Mouse (Mus musculus): ENCODE measurements at regions not wholly inside any gene's neighbourhood (a gene's known extent, or its start where the extent isn't known, plus 50 kb on each side); places are given as distances from the start of the nearest gene placed in this dataset.
"Not testable (repeated sequence)": the region's sequence is repeated elsewhere in the genome, so short reads cannot be mapped to it uniquely, and the experiment has no call there.

DNA sequence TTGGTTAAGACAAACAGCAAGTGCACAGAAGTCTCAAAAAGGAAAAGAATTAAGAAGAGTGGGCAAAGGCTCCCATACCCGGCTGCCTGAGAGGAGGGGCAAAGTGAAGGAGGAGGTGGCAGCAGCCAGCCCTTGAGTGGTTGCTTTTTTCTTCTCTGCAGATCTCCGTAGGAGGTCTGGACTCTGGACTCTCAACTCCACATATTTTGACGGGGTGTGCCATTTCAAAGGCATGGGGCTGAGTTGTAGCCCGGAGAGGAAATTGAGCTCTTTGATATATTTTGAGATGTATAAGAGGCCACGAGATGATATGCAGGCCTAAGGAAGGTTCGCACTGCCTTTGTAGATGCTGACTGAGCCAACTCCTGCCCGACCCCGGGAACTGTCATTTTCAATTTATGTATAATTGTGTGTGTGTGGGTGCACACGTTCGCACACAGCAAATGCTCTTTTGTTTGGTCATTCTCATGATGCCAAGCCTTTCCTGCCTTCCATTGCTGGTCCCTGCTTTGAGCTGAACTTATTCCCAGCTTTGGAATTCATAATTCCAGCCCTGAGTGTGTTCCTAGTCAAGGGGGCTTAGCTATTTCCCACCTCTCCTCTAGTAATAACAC is 56.4 kb downstream of the Cxcr4 start:
- no peak for DNase-seq (ENCODE audit: low spot score)

DNA sequence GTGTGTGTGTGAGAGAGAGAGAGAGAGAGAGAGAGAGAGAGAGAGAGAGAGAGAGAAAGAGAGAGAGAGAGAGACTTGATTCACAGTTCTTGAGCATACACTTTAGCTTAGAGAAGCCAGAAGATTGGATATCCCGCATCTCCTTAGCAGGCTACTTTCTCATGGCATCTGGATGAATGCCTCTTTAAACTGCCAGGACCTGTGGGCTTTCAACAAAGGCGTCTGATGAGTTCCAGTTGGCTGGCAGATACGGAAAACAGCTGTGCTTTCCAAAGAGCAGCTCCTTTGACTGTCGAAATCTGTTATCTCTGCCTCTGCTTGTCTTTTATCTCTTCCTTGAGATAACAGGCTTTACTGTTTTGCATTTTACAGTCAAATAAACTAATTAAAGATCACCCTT is 59.5 kb downstream of the Cxcr4 start:
- DNase-seq (ENCODE audit: low spot score): no peak

DNA sequence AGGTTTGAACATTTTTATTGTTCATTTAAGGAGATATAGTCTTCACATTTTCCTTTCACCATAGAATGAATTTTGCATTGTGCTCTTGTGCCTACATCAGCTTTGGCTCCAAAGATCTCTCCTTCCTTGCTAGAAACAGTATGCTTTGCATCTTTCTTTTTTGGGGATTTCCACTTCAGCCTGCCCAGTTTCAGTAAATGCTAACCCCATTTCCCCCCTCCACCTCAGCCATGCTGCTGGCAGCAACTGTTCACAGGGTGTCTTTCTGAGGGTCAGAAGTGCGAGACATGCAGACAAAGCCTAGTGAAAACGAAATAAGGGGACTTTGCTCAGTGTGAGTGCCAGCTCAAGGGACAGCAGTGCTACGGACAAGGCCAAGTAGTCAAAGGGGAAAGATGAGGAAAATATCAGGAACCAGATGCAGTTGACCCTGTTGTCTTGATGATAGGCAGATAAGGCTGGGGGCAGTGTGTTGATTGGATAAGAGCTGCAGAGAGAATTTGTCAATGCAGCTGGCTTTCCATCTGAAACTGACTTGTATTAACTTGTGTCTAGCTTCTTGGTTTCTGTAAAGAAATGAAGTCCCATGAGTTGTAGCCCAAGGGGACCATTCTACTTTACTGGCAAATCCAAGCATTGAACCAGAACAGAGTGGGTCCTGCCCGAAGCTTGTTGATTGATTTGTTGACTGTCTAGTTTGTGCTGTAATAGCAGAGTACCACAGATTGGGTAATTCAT is 62.1 kb downstream of the Cxcr4 start:
- DNase-seq (ENCODE audit: low spot score): no peak

DNA sequence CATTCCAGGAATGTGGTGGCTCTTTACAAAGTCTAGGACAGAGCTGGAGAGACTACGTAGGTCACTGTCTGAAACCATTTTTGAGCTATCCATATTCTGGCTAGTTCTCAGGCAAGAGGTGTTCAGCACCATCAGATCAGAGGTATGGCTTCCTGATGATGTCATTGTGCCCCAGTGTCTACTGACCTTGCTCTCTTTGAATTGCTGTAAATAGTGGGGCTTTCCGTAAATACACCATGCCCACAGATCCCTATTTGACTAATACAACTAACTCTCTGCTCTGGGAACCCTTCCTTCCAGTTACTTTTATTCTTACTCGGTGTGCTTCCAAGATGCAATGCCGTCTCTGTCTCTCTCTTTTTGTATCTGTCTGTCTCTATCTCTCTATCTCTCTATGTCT is 72.9 kb downstream of the Cxcr4 start:
- no peak for DNase-seq (ENCODE audit: low spot score)

DNA sequence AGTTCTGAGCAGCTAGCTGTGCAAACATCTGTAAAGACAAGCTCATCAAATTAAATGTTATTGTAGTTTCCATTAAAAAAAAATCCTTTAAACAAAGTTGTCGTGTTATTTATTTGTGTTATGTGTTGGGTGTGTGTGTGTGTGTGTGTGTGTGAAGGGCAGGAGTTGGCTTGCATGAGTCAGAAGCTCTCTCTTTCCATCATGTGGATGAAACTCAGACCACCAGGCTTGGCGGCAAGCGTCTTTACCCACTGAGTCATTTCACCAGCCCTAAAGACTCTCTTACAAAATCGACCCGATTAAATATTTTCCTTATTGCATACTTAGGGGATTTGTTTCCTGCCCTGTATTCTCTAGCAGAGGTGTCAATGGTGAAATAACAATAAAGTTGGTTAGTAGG is 73.6 kb downstream of the Cxcr4 start:
- no peak for DNase-seq (ENCODE audit: low spot score)

DNA sequence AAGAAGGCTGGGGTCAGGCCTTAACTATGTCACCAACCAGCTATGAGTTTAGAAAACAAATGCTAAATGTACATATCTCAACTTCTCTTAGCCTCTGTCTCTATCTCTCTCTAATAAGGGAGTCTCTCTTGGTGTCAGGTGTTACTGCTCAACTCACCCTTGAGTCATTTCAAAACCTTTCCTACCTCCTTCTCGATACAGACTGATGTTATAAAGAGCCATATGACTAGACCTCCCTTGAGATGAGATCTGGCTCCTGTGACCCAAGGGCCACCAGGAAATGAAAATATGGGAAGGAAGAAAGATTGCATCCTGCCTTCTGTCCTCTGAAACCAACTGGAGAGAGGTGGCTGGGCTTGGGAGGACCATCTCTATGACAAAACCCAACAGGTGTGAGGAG is 74.7 kb downstream of the Cxcr4 start:
- no peak for DNase-seq (ENCODE audit: low spot score)

DNA sequence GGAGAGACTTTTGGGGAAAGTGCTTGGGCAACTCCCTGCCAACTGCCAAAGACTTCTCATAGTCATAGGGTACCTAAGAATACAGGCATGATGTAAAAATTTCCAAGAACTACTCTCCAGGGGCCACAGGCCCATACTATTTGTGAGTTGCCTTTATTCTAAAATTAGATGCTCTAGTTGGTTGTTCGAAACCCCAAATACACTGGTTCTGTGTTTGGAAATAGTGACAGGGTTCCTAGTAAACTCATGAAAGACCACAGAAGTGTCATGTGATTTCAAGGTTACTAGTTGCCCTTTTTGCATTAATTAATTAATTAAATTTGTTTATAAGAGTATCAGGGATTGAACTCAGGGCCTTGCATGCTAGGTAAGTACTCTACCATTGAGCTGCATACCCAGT is 77.8 kb downstream of the Cxcr4 start:
- DNase-seq (ENCODE audit: low spot score): no peak

DNA sequence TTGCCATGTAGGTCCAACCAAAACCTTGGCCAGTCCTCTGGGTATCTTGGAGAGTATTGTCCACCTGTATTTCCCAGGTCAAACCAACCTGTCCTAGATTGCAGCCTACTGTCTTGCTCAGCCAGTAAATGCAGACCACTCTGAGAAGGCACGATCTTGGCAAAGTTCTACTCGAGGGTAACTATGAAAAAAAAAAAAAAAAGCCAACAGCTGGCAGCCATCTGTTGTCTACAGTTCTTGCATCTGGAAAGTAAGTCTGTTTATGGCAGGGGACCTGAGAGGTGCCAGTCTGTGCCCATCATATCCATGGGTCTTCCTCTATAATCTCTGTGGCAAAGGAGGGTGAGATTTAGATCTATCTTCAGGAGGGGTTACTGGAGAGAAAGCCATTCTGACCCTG is 78.2 kb downstream of the Cxcr4 start:
- no peak for DNase-seq (ENCODE audit: low spot score)

DNA sequence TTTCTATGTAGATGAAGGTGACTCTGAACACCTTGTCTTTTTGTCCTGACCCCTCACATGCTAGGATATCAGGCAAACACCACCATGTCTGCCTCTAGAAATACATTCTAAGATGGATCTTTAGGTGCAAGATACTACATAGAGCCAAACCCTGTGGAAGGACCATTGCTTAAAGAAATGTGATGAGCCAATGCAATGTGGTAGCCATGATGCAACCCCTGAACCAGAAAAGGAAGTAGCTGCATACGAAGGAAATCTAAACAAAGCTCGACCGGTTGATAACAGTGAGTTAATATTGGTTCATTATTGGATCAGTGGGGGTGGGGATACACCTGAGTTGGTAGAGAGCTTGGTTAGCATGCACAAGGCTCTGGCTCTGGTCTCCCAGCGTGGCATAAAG is 78.9 kb downstream of the Cxcr4 start:
- DNase-seq (ENCODE audit: low spot score): no peak

DNA sequence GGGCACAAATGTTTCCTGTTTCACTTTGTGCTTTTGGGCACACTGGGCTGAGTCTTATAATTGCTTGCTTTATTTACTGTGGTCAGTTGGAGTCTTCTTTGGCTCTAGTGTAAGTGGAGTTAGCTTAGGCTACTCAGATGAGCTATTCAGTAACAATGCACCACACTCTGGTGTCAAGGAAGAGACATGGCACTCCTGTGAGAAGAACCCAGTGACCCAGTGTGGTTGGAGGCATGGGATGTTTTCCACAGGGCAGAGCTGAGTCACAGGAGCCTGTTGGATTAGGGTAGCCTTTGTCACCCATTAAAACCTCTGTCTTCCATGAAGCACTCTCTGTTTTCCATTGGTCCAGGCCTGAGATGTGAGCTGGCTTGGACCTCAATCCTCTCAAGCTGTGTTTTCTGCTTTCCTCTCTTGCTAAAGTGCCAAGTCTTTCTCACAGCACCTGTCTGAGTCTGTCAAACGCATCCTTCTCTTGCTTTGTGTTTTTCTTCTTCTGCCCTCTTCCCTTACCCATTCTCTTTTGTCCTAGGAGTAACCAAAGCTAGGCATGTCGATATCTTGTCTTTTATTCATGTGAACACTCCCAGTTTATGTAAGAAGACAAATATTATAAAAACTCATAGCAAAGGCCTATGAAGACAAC is 83.2 kb downstream of the Cxcr4 start:
- DNase-seq (ENCODE audit: low spot score): no peak

DNA sequence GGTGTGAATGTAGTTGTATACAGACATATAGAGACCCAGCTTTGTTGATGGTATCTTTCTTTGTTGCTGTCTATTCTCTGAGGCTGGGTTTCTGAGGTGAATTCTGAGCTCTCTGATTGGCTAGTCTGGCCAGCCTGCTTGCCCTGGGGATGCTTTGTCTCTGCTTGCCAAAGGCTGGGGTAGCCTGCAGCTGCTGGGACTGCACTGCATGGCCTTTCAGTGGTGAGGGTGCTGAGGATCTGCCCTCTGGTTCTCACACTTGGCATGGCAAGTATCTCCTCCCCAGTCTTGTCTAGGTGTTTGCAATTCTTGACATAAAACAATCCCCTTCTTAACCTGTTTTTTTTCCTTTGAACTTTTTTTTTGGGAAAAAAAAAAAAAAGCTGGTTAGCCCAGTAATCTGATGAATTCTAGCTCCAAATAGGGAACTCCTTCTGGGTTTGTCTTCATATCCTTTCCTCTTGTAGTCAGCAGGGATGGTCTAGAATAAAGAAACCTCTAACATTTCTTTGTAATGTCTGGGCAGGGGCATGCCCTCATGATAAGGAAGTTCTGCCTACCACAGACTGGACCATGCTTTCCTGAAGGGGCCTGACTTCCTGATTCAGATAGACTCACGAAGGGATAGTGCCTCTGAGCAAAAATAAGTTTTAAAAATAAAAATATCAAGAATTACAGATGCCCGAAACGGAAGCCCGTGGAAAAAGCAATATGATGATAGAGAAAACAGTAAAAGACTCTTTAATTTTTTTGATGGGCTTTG is 85.4 kb downstream of the Cxcr4 start:
- DNase-seq (ENCODE audit: low spot score): no peak

DNA sequence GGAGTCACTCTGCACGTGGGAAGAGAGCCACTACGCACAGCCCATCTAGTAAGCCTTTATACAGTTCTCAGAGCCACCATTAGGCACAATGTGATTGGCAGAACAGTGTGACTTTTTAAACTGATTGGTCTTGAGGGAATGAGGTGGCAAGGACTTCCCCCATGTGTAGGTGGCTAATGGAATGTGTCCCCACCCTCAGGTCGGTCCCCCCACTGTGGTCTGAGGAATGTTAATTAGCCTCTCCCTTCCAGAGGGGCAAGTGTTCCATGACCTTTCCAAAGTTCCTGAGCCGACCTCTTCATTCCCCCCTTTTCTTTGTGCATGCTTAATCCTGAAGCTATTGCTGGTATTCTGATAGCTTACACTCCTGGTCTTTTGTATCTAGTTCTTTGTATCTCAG is 87.2 kb upstream of the Dars start:
- DNase-seq (ENCODE audit: low spot score): no peak

DNA sequence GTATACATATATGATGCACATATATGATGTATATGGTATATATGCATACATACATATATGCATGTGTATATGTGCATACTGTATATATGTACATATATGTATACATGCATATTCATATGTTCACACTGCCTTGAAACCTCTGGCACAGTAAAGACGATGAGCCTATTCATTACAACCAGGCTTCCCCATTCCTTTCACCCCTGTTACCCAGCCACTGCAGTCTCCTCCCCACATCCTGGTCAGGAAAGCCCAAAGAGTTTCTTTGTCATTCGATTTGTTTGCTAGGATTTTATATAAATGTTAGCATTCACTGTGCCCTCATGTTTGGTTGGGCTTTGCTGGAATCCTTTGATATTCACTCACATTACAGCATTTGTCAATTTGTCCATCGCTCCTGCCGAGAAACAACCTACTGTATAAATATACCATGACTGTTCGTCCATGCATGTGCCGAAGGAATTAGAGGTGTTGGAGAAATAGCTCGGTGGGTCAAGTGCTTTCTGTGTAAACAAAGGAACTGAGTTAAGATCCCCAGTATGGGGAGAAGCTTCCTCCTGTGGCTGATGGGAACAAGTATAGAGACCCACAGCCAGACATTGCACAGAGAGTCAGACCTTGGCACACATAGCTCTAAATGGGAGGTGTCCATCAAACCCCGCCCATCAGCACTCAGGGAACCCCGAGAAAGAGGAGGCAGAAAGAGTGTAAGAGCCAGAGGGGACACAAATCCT is 81.0 kb upstream of the Dars start:
- DNase-seq (ENCODE audit: low spot score): no peak

DNA sequence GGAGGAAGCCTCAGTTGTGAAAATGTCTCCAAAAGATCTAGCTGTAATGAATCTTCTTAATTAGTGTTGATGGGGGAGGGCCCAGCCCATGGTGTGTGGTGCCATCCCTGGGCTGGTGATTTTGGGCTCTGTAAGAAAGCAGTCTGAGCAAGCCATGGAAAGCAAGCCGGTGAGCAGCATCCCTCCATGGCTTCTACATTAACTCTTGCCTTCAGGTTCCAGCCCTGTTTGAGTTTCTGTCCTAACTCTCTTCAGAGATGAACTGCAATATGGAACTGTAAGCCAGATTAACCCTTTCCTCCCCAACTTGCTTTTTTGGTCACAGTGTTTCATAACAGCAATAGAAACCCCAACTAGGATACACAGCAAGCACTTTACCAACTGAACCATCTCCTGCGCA is 75.1 kb upstream of the Dars start:
- no peak for DNase-seq (ENCODE audit: low spot score)

DNA sequence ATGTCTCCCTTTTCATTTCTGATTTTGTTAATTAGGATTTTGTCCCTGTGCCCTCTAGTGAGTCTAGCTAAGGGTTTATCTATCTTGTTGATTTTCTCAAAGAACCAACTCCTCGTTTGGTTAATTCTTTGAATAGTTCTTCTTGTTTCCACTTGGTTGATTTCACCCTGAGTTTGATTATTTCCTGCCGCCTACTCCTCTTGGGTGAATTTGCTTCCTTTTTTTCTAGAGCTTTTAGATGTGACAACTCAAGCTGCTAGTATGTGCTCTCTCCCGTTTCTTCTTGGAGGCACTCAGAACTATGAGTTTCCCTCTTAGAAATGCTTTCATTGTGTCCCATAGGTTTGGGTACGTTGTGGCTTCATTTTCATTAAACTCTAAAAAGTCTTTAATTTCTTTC is 70.0 kb upstream of the Dars start:
- DNase-seq (ENCODE audit: low spot score): not testable (repeated sequence)

DNA sequence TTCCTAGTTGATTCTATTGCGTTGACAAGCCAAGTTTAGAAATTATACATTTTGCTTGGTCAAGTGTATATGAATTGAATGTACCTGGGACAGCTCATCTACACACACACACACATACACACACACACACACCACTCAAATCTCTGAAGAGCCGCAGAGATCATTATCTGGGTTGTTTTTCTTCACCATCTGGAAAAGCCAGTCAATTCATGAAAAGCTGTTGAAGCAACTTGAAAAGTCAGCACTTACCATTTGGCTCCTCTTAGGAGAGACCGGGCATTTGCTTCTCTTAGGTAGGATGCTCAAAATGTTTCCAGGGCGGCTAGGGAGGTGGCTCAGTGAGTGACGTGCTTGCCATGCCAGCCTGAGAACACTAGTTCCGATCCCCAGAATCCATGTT is 61.2 kb upstream of the Dars start:
- no peak for DNase-seq (ENCODE audit: low spot score)

DNA sequence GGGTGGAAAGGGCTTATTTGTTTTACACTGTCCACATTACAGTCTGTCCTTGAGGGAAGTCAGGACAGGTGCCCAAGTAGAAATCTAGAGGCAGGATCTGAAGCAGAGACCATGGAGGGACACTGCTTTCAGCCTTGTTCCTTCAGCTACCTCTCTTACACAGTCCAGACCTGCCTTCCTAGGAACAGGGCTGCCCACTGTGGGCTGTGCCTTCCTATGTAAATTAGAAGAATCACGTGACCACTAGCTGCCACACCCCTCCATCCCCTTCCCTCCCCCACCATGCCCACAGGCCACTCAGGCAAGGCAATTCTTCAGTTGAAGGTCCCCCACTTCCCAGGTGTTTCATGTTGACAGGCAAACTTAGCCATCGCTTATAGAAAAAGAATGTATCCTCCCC is 60.5 kb upstream of the Dars start:
- no peak for DNase-seq (ENCODE audit: low spot score)

DNA sequence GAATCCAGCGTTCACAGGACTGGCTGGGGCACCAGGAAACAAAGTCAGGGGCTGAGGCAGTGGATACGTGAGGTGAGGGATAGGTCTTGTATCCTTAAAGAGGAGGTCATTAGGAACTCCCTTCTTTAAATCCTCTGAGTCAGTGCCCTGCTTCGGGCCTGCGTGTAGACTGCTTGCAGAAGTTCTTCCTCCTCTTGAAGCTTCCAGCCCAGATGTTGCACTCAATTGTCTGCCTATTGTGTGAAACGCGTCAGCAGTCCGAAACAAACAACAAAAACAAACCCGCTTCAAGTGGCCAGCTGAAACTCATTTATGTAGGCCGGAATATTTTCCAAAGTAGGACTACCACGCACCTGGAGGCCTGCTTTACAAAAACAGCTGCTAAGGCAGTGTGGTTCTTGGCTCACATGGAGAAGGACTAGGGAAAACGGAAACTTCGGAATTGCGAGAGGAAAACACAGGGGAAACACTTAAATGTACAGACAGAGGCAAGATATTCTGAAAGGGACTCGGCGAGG is 55.6 kb upstream of the Dars start:
- DNase-seq (ENCODE audit: low spot score): no peak

DNA sequence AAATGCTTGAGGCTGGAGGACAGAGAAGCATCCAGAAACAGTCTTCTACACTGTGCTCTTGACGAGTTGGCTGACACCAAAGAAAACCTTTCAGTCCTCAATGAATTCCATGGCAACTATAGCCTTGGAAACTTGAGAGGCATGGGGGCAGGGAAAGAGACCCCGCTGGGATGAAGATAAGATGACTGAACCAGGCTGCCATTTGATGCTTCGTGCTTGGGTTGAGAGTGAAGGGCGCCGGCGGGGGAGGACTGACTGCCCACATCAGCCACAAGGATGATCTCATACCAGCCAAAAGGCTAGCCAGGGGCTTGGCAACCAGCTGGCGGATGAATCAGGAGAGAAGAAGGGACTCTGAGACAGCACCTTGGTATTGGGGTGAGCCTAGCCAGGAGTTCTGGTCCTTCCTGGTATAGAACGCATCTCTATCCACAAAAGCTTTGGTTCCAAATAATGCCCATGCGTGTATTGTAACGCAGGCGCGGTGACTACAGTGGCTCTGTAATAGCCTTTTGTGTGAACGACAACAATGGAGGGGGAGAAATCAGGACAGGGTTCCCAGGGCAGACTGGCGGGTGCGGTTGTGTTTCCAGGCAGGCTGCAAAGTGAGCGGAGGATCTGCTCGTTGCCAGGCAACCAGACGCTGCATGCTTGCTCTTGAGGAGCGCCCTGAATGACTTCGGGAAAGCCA is 55.0 kb upstream of the Dars start:
- DNase-seq (ENCODE audit: low spot score): peak; percentile 77

DNA sequence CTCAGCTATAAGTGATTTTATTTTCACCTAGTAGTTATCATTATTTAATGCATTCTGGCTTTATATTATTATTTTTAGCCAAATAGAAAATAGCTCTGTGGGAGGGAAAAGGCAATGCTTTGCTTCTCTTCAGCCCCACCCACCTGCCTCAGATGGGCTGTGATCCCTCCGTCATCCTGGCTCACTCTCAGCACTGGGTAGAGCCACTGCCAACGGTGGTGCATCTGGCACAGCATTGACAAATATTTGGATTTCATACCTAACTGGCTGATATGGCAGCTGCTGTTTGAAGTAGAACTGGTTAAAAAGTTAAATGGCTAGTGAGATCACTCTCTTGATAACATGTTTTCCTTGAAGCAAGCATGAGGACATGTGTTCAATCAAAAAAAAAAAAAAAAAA is 53.6 kb upstream of the Dars start:
- DNase-seq (ENCODE audit: low spot score): no peak

DNA sequence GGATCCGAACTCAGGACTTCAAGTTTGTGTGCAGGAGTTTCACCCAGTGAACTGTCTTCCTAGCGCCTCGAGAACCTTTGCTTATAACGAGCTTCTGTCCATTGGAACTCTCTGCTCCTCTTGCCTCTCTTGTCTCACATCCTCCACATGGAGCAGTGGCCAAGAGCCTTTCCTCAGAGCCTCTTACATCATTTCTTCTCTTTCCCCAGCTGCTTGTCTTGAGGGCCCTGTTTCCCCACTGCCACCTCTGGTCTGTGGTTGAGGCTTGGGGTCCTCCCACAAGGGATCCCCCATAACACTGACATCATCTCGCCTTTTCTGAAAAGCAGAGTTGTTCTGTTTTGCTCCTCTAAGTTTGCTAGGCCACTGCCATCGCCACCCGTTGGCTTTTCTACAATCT is 51.9 kb upstream of the Dars start:
- no peak for DNase-seq (ENCODE audit: low spot score)

Measured in testis, postnatal 10 days (tissue).